Mouse (Mus musculus) megakaryocyte, adult 5-6 weeks (primary cell): ENCODE results near the gene Mylk. TPM values are rescaled to one million over a fixed set of nuclear protein-coding genes. Genes with fewer than 3 reads are reported as not detected.

Experiments used
- total RNA-seq, 2 experiments: library from RNA; stranded (forward) in 1 of 2; stranded (reverse) in 1 of 2; fragments of 153-499, 151-499 nt in 1 of 2; fragments of 221-1000, 200-1000 nt in 1 of 2; gene quantifications; 2 replicates each; pipeline versions ENCODE4 v1.2.3 to v1.2.4; 2015 to 2017

Gene Mylk
- total RNA-seq, 2 experiments from 2014 or later = 1.6 to 2.4 TPM

Other genes starting within 250 kb of the Mylk start
- gene Kalrn, start 171.7 kb upstream of the Mylk start, total RNA-seq (2015) = 0.30 and 1.2 TPM in 2 replicates
- 0.81 and 1.1 TPM in 2 replicates for gene Kalrn, start 171.7 kb upstream of the Mylk start, total RNA-seq (2017)
- gene Ropn1, start 95.3 kb upstream of the Mylk start, total RNA-seq (2015) = not detected in 2 replicates
- gene Ropn1, start 95.3 kb upstream of the Mylk start, total RNA-seq (2017) = not detected in 2 replicates
- gene Ccdc14, start 54.6 kb upstream of the Mylk start, total RNA-seq (2015) = 4.8 and 5.1 TPM in 2 replicates
- 6.5 and 7.7 TPM in 2 replicates for gene Ccdc14, start 54.6 kb upstream of the Mylk start, total RNA-seq (2017)